Mouse (Mus musculus) embryonic facial prominence, embryonic 14.5 days (tissue): Measurements from ENCODE around the gene Ccdc106. TPM values are rescaled to one million over a fixed set of nuclear protein-coding genes. Genes with fewer than 3 reads are reported as not detected.

Experiments used
- ATAC-seq: fragments of 200-750 bp; cut with Nextera tagmentation; 2 replicates; pipeline ENCODE4 v1.8.0; 2017; ENCODE audit warnings: low read depth, moderate number of reproducible peaks, moderate TSS enrichment
- DNase-seq: peaks from one replicate; pipeline ENCODE4 v3.0.0-alpha.2; 2015; ENCODE audit warnings: low spot score
- H3K27ac ChIP-seq: fragments of 300-500 bp; sonication (generic); replicated peaks from 2 replicates; pipeline ENCODE4 v1.5.1; 2014; ENCODE audit warnings: low read depth, mild to moderate bottlenecking, low read length, moderate library complexity
- H3K27me3 ChIP-seq: fragments of 300-500 bp; sonication (generic); replicated peaks from 2 replicates; pipeline ENCODE4 v1.6.1; 2014; ENCODE audit warnings: low read length; ENCODE audit not compliant: control insufficient read depth, insufficient read depth
- H3K36me3 ChIP-seq: fragments of 300-500 bp; sonication (generic); 2 replicates; pipeline ENCODE4 v1.6.1; 2014; ENCODE audit warnings: low read length, mixed read lengths; ENCODE audit not compliant: control insufficient read depth, insufficient read depth
- H3K4me1 ChIP-seq: fragments of 300-500 bp; sonication (generic); 2 replicates; pipeline ENCODE4 v1.6.1; 2014; ENCODE audit warnings: antibody characterized with exemption, low read length; ENCODE audit not compliant: control insufficient read depth, insufficient read depth
- H3K4me2 ChIP-seq: fragments of 300-500 bp; sonication (generic); 2 replicates; pipeline ENCODE4 v1.6.1; 2014; ENCODE audit warnings: low read depth, mild to moderate bottlenecking, low read length, moderate library complexity, mixed read lengths
- H3K4me3 ChIP-seq: fragments of 300-500 bp; sonication (generic); 2 replicates; pipeline ENCODE4 v1.5.1; 2014; ENCODE audit warnings: low read depth, mild to moderate bottlenecking, low read length
- H3K9ac ChIP-seq: fragments of 300-500 bp; sonication (generic); 2 replicates; pipeline ENCODE4 v1.6.1; 2014; ENCODE audit warnings: low read depth, mild to moderate bottlenecking, low read length, moderate library complexity, mixed read lengths
- H3K9me3 ChIP-seq: fragments of 300-500 bp; sonication (generic); 2 replicates; pipeline ENCODE4 v1.6.1; 2016; ENCODE audit warnings: low read length; ENCODE audit not compliant: control insufficient read depth
- WGBS: fragments of 180-500 bp; shearing (Covaris S2); extraction: QIAGEN DNeasy Blood & Tissue Kit; methylation state at CpG from one replicate; pipeline ENCODE4 v1.1.7; 2014; 5-methylcytosine and 5-hydroxymethylcytosine counted together
- polyA plus RNA-seq: library from polyadenylated mRNA; unstranded; fragments of >200 nt; fragmentation: Nextera tagmentation; extraction: Ambion mirVana; gene quantifications from 2 replicates; pipeline ENCODE4 v1.2.1, GENCODE M21; 2014

The Ccdc106 gene
- polyA plus RNA-seq, 1 experiment from 2014 or later: 21.6 TPM

DNA sequence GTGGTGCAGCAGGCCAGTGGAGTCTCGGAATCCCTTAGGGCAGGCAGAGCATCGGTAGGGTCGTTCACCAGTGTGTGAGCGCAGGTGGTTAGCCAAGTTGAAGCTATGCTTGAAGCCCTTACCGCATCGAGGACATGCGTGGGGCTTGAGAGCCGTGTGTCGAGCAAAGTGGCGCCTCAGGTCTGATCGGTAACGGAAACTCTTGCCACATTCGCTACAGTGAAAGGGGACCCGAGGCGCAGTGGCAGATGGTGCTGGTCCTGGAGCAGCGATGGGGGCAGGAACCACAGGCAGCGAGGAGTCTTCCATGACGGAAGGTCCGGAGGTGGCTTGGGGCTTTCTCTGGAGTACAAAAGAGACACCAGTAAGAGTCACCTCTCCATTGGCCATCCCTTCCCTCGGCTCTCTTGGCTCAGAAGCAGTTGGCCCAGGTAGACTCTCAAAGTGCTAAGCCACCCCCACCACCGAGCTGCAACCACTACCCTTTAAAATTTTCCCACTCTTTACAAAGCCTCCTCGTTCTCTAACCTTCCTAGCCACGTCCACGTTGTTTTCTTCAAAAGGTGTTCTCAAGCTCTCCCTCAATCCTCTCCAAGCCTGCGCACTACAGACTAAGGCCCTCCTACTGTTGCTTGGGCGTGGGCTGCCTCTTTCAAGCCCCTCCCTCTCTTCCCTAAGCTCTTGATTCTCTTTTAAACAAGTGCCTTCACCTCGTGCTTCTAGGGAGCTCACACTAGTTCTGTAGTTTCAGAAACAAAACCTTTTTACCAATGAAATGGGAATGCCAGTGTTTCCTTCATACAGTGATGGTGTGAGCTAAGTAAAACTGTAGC is 7.5 kb upstream of the Ccdc106 start:
- H3K27ac ChIP-seq: no peak overlapping the region
- no peak overlapping the region for H3K9ac ChIP-seq
- H3K4me2 ChIP-seq: peak overlapping the region; percentile 61
- 89% methylated on average over 25 of the region's 27 CpGs for WGBS
- peak overlapping the region; percentile 63; the same call in 1 of the 2 replicates for H3K4me3 ChIP-seq
- H3K9me3 ChIP-seq: no peaks in the 10 kb centered on the region
- H3K36me3 ChIP-seq: peaks cover 52% of the 10 kb centered on the region
- H3K27me3 ChIP-seq: no peaks in the 10 kb centered on the region
- peaks cover 3% of the 10 kb centered on the region; the same call in 1 of the 2 replicates for H3K4me1 ChIP-seq
- no peak for ATAC-seq
- no peak for DNase-seq

DNA sequence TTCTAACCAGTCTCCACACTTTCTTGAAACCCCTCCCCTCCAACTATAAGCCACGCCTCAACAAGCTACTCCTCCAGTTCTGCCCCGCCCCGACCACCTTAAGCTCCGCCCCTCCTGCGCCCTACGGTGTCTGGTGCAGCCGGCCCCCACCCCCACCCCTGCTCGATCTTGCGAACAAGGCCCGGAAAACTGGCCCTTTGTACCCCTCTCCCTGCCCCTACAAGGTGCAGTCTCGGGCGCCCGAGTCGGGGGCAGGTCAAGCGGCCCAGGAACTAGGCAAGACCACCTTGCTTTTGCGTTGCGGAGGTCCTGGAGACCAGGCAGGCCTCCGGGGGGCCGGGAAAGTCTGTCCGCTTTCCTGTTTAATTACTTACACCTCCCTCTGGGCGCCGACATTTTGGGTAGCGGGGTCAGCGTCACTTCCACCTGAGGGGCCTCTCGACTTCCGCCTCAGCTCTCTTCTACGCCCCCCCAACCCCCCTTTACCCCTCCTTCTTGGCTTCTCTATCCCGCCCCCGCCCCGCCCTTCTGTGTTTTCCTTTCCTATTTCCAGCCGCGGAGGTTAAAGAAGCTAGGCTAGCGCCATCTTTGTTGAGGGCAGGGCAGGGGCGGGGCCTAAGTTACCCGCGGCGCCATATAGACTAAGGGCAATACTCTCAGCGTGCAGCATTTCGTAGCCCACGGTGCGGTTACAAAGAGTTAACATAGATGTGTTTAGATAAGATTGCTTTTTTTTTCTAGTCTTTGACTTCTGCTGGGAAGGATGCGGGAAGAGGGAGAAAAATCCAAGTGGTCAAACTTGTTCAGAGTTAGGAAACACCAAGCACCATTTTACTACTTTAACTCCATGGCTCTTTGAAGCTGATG is 5.9 kb upstream of the Ccdc106 start, which contains the start of the genes Zfp524 and Fiz1:
Gene Zfp524 (plus strand): TSS at position 165 of the 867 bp plus-strand sequence.
Gene Fiz1 (minus strand): TSS at position 447 of the 867 bp plus-strand sequence.
- peak; percentile 88 for ATAC-seq
- peak; percentile 98 for DNase-seq
- H3K4me1 ChIP-seq: peaks cover 3% of the 10 kb centered on the region; the same call in 1 of the 2 replicates
- H3K36me3 ChIP-seq: peaks cover 41% of the 10 kb centered on the region
- WGBS: under 1% methylated on average over 41 of the region's 42 CpGs
- H3K4me2 ChIP-seq: peak within 1 kb of the TSS; percentile 78
- H3K27ac ChIP-seq: peak within 1 kb of the TSS; percentile 97
- no peaks in the 10 kb centered on the region for H3K27me3 ChIP-seq
- peak within 1 kb of the TSS; percentile 63 for H3K4me3 ChIP-seq
- no peaks in the 10 kb centered on the region for H3K9me3 ChIP-seq
- H3K9ac ChIP-seq: peak within 1 kb of the TSS; percentile 88

DNA sequence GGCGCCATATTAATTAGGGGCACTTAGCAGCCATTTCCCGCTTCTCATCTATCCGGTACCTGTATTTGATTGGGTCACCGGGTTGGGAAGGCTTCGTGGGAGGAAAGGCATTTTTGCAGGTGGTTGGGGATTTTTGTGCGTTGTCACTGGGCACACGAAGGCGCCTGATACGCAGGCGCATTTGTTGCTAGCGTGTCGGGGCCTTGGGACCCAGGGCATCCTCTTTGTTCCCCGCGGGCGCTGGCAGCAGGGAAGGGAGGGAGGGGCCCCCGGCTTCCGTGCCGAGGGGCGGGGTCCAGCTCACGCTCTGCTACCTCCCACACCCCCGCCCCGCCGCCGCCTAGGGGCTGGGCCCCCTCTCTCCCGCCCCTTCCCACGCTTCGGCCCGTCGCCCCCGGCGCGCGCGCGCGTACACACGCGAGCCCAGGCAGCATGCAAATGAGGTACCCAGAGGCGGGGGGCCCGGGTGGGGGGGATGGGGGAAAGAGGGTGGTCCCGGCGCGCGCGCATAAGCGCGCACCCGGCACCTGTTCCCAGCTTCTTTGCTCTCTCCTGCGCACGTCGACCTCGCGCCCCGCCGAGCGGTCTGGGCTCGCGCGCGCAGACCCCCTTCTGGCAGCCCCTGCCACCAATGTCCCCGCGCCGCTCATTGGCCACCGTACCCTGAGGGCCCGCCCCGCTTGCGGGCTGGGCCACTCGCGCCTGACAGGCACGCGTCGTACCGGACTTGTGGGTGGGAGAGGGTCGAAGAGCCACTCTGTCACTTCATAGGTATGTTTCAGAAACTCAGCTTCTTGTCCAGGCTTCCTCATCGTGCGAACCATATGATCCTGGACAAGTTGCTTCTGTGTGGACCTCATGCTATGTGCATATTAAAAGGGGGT is 5.0 kb upstream of the Ccdc106 start, which contains the start of gene Gm44973:
Gene Gm44973 (plus strand): TSS at position 379 of the 884 bp plus-strand sequence.
- H3K27ac ChIP-seq: peak within 1 kb of the TSS; percentile 97
- peaks cover 33% of the 10 kb centered on the region for H3K36me3 ChIP-seq
- H3K9me3 ChIP-seq: no peaks in the 10 kb centered on the region
- DNase-seq (peak; percentile 97), ATAC-seq (peak; percentile 65)
- no peaks in the 10 kb centered on the region for H3K27me3 ChIP-seq
- peak within 1 kb of the TSS; percentile 63 for H3K4me3 ChIP-seq
- peak within 1 kb of the TSS; percentile 88 for H3K9ac ChIP-seq
- 1% methylated on average over 43 of the region's 76 CpGs for WGBS
- H3K4me2 ChIP-seq: peak within 1 kb of the TSS; percentile 78
- H3K4me1 ChIP-seq: peaks cover 3% of the 10 kb centered on the region; the same call in 1 of the 2 replicates

DNA sequence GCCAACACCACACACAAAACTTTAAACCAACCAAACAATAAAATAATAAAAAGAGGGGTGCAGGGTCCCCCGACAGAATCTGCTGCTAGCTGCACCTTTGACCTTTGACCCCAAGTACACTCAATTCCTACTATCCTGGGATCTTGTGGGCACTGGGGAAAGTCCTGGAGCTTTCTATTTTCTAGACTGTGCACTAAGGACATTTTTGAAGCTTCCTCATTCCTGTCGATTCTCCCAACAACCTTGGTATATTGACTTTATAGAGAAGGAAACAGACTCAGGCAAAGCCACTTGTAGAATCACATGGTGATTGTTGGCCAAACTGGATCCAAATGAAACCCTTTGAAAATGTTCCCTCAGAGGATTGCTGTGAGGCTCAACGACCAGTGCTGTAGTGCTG is 4.3 kb upstream of the Ccdc106 start:
- WGBS: 64% methylated on average over 3 of the region's 3 CpGs
- no peak for ATAC-seq

DNA sequence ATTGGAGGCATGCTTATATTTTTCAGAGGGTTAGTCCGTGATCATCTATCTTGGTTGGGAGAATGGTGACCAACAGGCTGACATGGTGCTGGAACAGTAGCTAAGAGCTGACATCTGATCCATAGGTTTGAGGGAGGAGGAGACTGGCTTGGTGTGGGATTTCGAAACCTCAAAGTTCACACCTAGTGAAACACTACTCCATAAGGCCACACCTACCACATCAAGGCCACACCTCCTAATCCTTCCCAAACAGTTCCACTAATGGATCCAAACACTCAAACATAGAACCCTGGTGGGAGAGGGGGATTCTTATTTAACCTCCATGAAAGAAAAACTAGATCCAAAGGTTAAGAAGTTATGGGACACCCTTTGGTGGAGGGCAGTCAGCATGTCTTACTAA is 3.4 kb upstream of the Ccdc106 start:
- DNase-seq: no peak
- 93% methylated on average over 2 of the region's 2 CpGs for WGBS
- no peak overlapping the region for H3K27ac ChIP-seq
- no peak overlapping the region for H3K9ac ChIP-seq
- H3K27me3 ChIP-seq: no peaks in the 10 kb centered on the region
- no peak overlapping the region for H3K4me3 ChIP-seq
- H3K4me1 ChIP-seq: peaks cover 12% of the 10 kb centered on the region
- no peak overlapping the region for H3K4me2 ChIP-seq
- ATAC-seq: no peak
- H3K36me3 ChIP-seq: peaks cover 19% of the 10 kb centered on the region
- H3K9me3 ChIP-seq: no peaks in the 10 kb centered on the region

More for the DNA sequence above, 4.3 kb upstream of the Ccdc106 start:
- peaks cover 26% of the 10 kb centered on the region for H3K36me3 ChIP-seq
- H3K4me3 ChIP-seq: peak overlapping the region; percentile 63
- no peak for DNase-seq
- peak overlapping the region; percentile 97 for H3K27ac ChIP-seq
- no peaks in the 10 kb centered on the region for H3K9me3 ChIP-seq
- no peaks in the 10 kb centered on the region for H3K27me3 ChIP-seq
- H3K4me1 ChIP-seq: peaks cover 6% of the 10 kb centered on the region
- H3K4me2 ChIP-seq: peak overlapping the region; percentile 78
- peak overlapping the region; percentile 75; the same call in 1 of the 2 replicates for H3K9ac ChIP-seq

DNA sequence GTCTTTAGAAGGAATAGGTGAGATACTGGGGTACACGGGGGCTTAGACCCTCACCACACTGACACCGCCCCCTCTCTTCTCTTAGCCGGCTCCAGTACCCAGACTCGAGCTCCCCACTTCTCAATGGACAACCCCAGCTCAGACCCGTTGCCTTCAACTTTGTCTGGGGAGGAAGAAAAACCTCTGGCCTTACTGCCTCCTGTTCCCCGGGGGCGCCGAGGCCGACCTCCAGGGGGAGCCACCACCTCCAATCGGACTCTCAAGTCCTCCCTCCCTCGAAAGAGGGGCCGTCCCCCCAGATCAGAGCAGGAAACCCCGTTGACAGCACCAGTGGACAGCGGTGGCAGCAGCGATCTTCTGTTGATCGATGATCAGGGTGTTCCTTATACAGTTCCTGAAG is 3.0 kb upstream of the Ccdc106 start:
- H3K4me2 ChIP-seq: no peak overlapping the region
- ATAC-seq: no peak

DNA sequence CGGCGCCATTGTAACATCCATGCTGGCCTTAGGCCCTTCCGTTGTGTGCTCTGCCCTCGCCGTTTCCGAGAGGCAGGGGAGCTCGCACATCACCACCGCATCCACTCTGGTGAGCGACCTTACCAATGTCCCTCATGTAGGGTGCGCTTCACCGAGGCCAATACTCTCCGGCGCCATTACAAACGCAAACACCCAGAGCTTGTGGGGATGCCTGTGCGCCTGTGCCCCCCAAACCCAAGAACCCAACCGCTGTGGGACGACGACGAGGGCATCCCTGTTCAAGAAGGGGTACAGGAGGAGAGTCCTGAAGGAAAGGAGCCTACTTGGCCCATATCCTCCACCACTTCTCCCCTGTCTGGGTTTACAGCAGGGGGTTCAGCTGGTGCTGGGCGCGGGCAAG is 2.4 kb upstream of the Ccdc106 start:
- Histone ChIP-seq H3K27ac (no peak overlapping the region), H3K9ac (no peak overlapping the region), H3K4me1 (peaks cover 12% of the 10 kb centered on the region), H3K9me3 (no peaks in the 10 kb centered on the region), H3K36me3 (peaks cover 20% of the 10 kb centered on the region), H3K27me3 (no peaks in the 10 kb centered on the region), H3K4me3 (no peak overlapping the region), H3K4me2 (no peak overlapping the region)
- 99% methylated on average over 21 of the region's 21 CpGs for WGBS
- DNase-seq (no peak), ATAC-seq (no peak)

More for the DNA sequence above, 3.0 kb upstream of the Ccdc106 start:
- H3K4me1 ChIP-seq: peaks cover 12% of the 10 kb centered on the region
- H3K36me3 ChIP-seq: peaks cover 19% of the 10 kb centered on the region
- no peak overlapping the region for H3K4me3 ChIP-seq
- 90% methylated on average over 16 of the region's 16 CpGs for WGBS
- H3K9ac ChIP-seq: no peak overlapping the region
- H3K9me3 ChIP-seq: no peaks in the 10 kb centered on the region
- no peak overlapping the region for H3K27ac ChIP-seq
- H3K27me3 ChIP-seq: no peaks in the 10 kb centered on the region
- no peak for DNase-seq
